Mouse (Mus musculus): ENCODE data around the gene Pitpnm2. TPM values are rescaled to one million over a fixed set of nuclear protein-coding genes. Genes with fewer than 3 reads are reported as not detected.

Pitpnm2 gene
- total and polyA plus RNA-seq, 2 experiments: 10.6 to 30.3 TPM

GRCm38 (mm10) chr5:124182642-124183041 lies 66.9 kb downstream of the Pitpnm2 start:
- H3K9ac ChIP-seq (ENCODE audit: low read depth, low read length): no peak overlapping the region
- H3K4me1 ChIP-seq (ENCODE audit: control insufficient read depth, insufficient read depth, low read length): peaks cover 6% of the 10 kb centered on the region
- H3K27ac ChIP-seq (replicated peaks; ENCODE audit: insufficient read depth, low read depth, low read length): no peak overlapping the region
- H3K27me3 ChIP-seq (ENCODE audit: control insufficient read depth, insufficient read depth, low read length): no peaks in the 10 kb centered on the region
- TF ChIP-seq CTCF (IDR thresholded peaks at IDR 0.05; ENCODE audit: low read depth, low read length) (no peak), POLR2A (IDR thresholded peaks at IDR 0.05; ENCODE audit: extremely low read depth, insufficient read depth, low read length) (no peak)
- whole genome bisulfite sequencing: 92% methylated on average over 7 of the region's 7 CpGs
- H3K79me2 ChIP-seq (ENCODE audit: control insufficient read depth, insufficient read depth, low read length): peaks cover 39% of the 10 kb centered on the region
- DNase-seq (ENCODE audit: extremely low read depth, low read depth, low spot score): no peak
- no peak overlapping the region for H3K4me3 ChIP-seq (ENCODE audit: insufficient read depth, low read depth, low read length)
- H3K36me3 ChIP-seq (ENCODE audit: control insufficient read depth, insufficient read depth, low read length): no peaks in the 10 kb centered on the region

- no peak for DNase-seq (ENCODE audit: extremely low read depth, low read depth, low spot score)
- 95% methylated on average over 5 of the region's 5 CpGs for WGBS
- no peak overlapping the region for H3K4me3 ChIP-seq (ENCODE audit: insufficient read depth, low read depth, low read length)
- peaks cover 35% of the 10 kb centered on the region for H3K79me2 ChIP-seq (ENCODE audit: control insufficient read depth, insufficient read depth, low read length)
- no peak for TF ChIP-seq POLR2A (IDR thresholded peaks at IDR 0.05; ENCODE audit: extremely low read depth, insufficient read depth, low read length)
- TF ChIP-seq CTCF (IDR thresholded peaks at IDR 0.05; ENCODE audit: low read depth, low read length): no peak
- no peak overlapping the region for H3K27ac ChIP-seq (replicated peaks; ENCODE audit: insufficient read depth, low read depth, low read length)
- H3K9ac ChIP-seq (ENCODE audit: low read depth, low read length): no peak overlapping the region
- peaks cover 3% of the 10 kb centered on the region; the same call in 1 of the 2 replicates for H3K4me1 ChIP-seq (ENCODE audit: control insufficient read depth, insufficient read depth, low read length)
- H3K36me3 ChIP-seq (ENCODE audit: control insufficient read depth, insufficient read depth, low read length): no peaks in the 10 kb centered on the region
- H3K27me3 ChIP-seq (ENCODE audit: control insufficient read depth, insufficient read depth, low read length): no peaks in the 10 kb centered on the region
These were observed 67.5 kb downstream of the Pitpnm2 start for GRCm38 (mm10) chr5:124182097-124182496.

- 71% methylated on average over 12 of the region's 12 CpGs for WGBS
- Histone ChIP-seq H3K4me3 (ENCODE audit: insufficient read depth, low read depth, low read length) (no peak overlapping the region), H3K4me1 (ENCODE audit: control insufficient read depth, insufficient read depth, low read length) (peaks cover 3% of the 10 kb centered on the region; the same call in 1 of the 2 replicates), H3K36me3 (ENCODE audit: control insufficient read depth, insufficient read depth, low read length) (no peaks in the 10 kb centered on the region), H3K79me2 (ENCODE audit: control insufficient read depth, insufficient read depth, low read length) (peaks cover 21% of the 10 kb centered on the region; the same call in 1 of the 2 replicates), H3K9ac (ENCODE audit: low read depth, low read length) (no peak overlapping the region), H3K27me3 (ENCODE audit: control insufficient read depth, insufficient read depth, low read length) (no peaks in the 10 kb centered on the region), H3K27ac (replicated peaks; ENCODE audit: insufficient read depth, low read depth, low read length) (no peak overlapping the region)
- TF ChIP-seq CTCF (IDR thresholded peaks at IDR 0.05; ENCODE audit: low read depth, low read length) (no peak), POLR2A (IDR thresholded peaks at IDR 0.05; ENCODE audit: extremely low read depth, insufficient read depth, low read length) (no peak)
- no peak for DNase-seq (ENCODE audit: extremely low read depth, low read depth, low spot score)
These were observed 68.9 kb downstream of the Pitpnm2 start for GRCm38 (mm10) chr5:124180500-124181167.

- DNase-seq (ENCODE audit: extremely low read depth, low read depth, low spot score): no peak
- 97% methylated on average over 4 of the region's 4 CpGs for WGBS
- Histone ChIP-seq H3K27me3 (ENCODE audit: control insufficient read depth, insufficient read depth, low read length) (no peaks in the 10 kb centered on the region), H3K27ac (replicated peaks; ENCODE audit: insufficient read depth, low read depth, low read length) (no peak overlapping the region), H3K4me1 (ENCODE audit: control insufficient read depth, insufficient read depth, low read length) (peaks cover 5% of the 10 kb centered on the region), H3K79me2 (ENCODE audit: control insufficient read depth, insufficient read depth, low read length) (peaks cover 18% of the 10 kb centered on the region; the same call in 1 of the 2 replicates), H3K9ac (ENCODE audit: low read depth, low read length) (no peak overlapping the region), H3K4me3 (ENCODE audit: insufficient read depth, low read depth, low read length) (no peak overlapping the region), H3K36me3 (ENCODE audit: control insufficient read depth, insufficient read depth, low read length) (no peaks in the 10 kb centered on the region)
- no peak for TF ChIP-seq POLR2A (IDR thresholded peaks at IDR 0.05; ENCODE audit: extremely low read depth, insufficient read depth, low read length)
- TF ChIP-seq CTCF (IDR thresholded peaks at IDR 0.05; ENCODE audit: low read depth, low read length): no peak
These were observed 70.1 kb downstream of the Pitpnm2 start for GRCm38 (mm10) chr5:124179411-124179810.

GRCm38 (mm10) chr5:124176726-124177132 lies 72.8 kb downstream of the Pitpnm2 start:
- peaks cover 24% of the 10 kb centered on the region for H3K4me1 ChIP-seq (ENCODE audit: control insufficient read depth, insufficient read depth, low read length)
- no peak overlapping the region for H3K27ac ChIP-seq (replicated peaks; ENCODE audit: insufficient read depth, low read depth, low read length)
- H3K9ac ChIP-seq (ENCODE audit: low read depth, low read length): no peak overlapping the region
- TF ChIP-seq POLR2A (IDR thresholded peaks at IDR 0.05; ENCODE audit: extremely low read depth, insufficient read depth, low read length) (no peak), CTCF (IDR thresholded peaks at IDR 0.05; ENCODE audit: low read depth, low read length) (no peak)
- peaks cover 8% of the 10 kb centered on the region; the same call in 1 of the 2 replicates for H3K79me2 ChIP-seq (ENCODE audit: control insufficient read depth, insufficient read depth, low read length)
- no peaks in the 10 kb centered on the region for H3K36me3 ChIP-seq (ENCODE audit: control insufficient read depth, insufficient read depth, low read length)
- DNase-seq (ENCODE audit: extremely low read depth, low read depth, low spot score): no peak
- H3K27me3 ChIP-seq (ENCODE audit: control insufficient read depth, insufficient read depth, low read length): no peaks in the 10 kb centered on the region
- WGBS: 91% methylated on average over 7 of the region's 7 CpGs
- H3K4me3 ChIP-seq (ENCODE audit: insufficient read depth, low read depth, low read length): no peak overlapping the region

DNA sequence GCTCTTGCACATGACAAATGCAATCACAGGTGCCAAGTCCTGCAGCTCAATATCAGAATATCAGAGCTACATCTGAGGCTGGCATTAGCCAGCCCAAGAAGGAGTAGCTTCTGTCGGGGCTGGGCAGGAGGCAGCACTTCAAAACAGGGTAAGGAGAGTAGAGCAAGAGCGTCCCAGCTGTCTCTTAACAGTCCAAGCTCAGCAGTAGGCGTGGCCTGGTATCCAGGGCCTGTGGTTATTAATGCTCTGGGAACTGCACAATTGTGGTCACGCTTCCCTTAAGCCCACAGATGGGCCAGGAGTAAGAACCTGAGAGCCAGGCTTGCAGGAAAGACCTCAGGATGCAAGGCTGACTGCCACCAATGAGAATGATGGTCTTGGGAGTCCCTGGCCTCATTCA lies 74.4 kb downstream of the Pitpnm2 start:
- no peak for TF ChIP-seq CTCF (IDR thresholded peaks at IDR 0.05; ENCODE audit: low read depth, low read length)
- no peak for TF ChIP-seq POLR2A (IDR thresholded peaks at IDR 0.05; ENCODE audit: extremely low read depth, insufficient read depth, low read length)
- H3K9ac ChIP-seq (ENCODE audit: low read depth, low read length): no peak overlapping the region
- no peak overlapping the region for H3K4me3 ChIP-seq (ENCODE audit: insufficient read depth, low read depth, low read length)
- 83% methylated on average over 4 of the region's 4 CpGs for WGBS
- no peaks in the 10 kb centered on the region for H3K27me3 ChIP-seq (ENCODE audit: control insufficient read depth, insufficient read depth, low read length)
- peaks cover 8% of the 10 kb centered on the region; the same call in 1 of the 2 replicates for H3K79me2 ChIP-seq (ENCODE audit: control insufficient read depth, insufficient read depth, low read length)
- H3K4me1 ChIP-seq (ENCODE audit: control insufficient read depth, insufficient read depth, low read length): peaks cover 23% of the 10 kb centered on the region
- H3K27ac ChIP-seq (replicated peaks; ENCODE audit: insufficient read depth, low read depth, low read length): no peak overlapping the region
- no peaks in the 10 kb centered on the region for H3K36me3 ChIP-seq (ENCODE audit: control insufficient read depth, insufficient read depth, low read length)
- DNase-seq (ENCODE audit: extremely low read depth, low read depth, low spot score): no peak
